Mouse (Mus musculus): ENCODE results near the gene Rad51b. TPM values are rescaled to one million over a fixed set of nuclear protein-coding genes. Genes with fewer than 3 reads are reported as not detected.

Rad51b gene
- total and polyA plus RNA-seq, 3 experiments = 6.5 to 8.6 (median 8.5) TPM

GRCm38 (mm10) chr12:79675440-79676176 is 378.5 kb downstream of the Rad51b start:
- H3K9me3 ChIP-seq (replicated peaks; ENCODE audit: low read length) = no peaks in the 10 kb centered on the region
- H3K27me3 ChIP-seq (replicated peaks) = no peaks in the 10 kb centered on the region
- DNase-seq (ENCODE audit: extremely low read depth) = no peak
- TF ChIP-seq ZC3H11A (IDR thresholded peaks at IDR 0.05; ENCODE audit: low read depth, low read length) (no peak), ETS1 (conservative IDR thresholded peaks at IDR 0.05; ENCODE audit: low read depth, low read length) (no peak), CTCF (conservative IDR thresholded peaks at IDR 0.05 in 1 of 2, IDR thresholded peaks at IDR 0.05 in 1 of 2; ENCODE audit: low read depth in 2 of 2, low read length in 2 of 2) (no peak), MEF2A (IDR thresholded peaks at IDR 0.05; ENCODE audit: borderline replicate concordance, low read depth, low read length) (no peak), NELFE (IDR thresholded peaks at IDR 0.05; ENCODE audit: low read depth, low read length) (no peak), ZMIZ1 (IDR thresholded peaks at IDR 0.05; ENCODE audit: low read depth, low read length) (no peak), NRF1 (IDR thresholded peaks at IDR 0.05; ENCODE audit: low read depth, low read length) (no peak), POLR2AphosphoS2 (IDR thresholded peaks at IDR 0.05; ENCODE audit: low read depth, low read length) (no peak), RCOR1 (conservative IDR thresholded peaks at IDR 0.05; ENCODE audit: low read depth, low read length) (no peak), KAT2A (IDR thresholded peaks at IDR 0.05; ENCODE audit: insufficient replicate concordance, low read length) (no peak), SIN3A (IDR thresholded peaks at IDR 0.05; ENCODE audit: low read length) (no peak)
- H3K79me2 ChIP-seq (replicated peaks; ENCODE audit: control insufficient read depth, extremely low read depth, insufficient read depth, poor library complexity, severe bottlenecking) = no peaks in the 10 kb centered on the region
- H3K4me2 ChIP-seq (ENCODE audit: insufficient read depth, low read depth, poor library complexity, severe bottlenecking) = no peak overlapping the region
- in situ Hi-C loops (cut with MboI; ENCODE audit: low pct_ligation_motif_present, low pct_unique_long_range_greater_than_20kb, low sequenced_read_pairs) (no loop called here), dilution Hi-C loops (cut with MboI; ENCODE audit: extremely low pct_ligation_motif_present, extremely low pct_unique_long_range_greater_than_20kb, low sequenced_read_pairs) (no loop called here)
- H3K36me3 ChIP-seq (replicated peaks in 1 of 2; ENCODE audit: control insufficient read depth in 1 of 2, insufficient read depth in 1 of 2, low read length in 1 of 2) = no peaks in the 10 kb centered on the region
- H3K9ac ChIP-seq (ENCODE audit: insufficient read depth, low read depth) = no peak overlapping the region
- H3K4me3 ChIP-seq (replicated peaks in 1 of 3; ENCODE audit: low read depth in 2 of 3, low read length in 2 of 3, poor library complexity in 1 of 3) = no peak overlapping the region
- H3K27ac ChIP-seq (ENCODE audit: insufficient read depth, low read depth) = no peak overlapping the region
- peaks cover 0 to 8% of the 10 kb centered on the region in 2 experiments; a peak in 2 of 4 replicates for H3K4me1 ChIP-seq (ENCODE audit: control insufficient read depth in 1 of 2, insufficient read depth in 2 of 2)

GRCm38 (mm10) chr12:79676251-79676650 is 379.2 kb downstream of the Rad51b start:
- dilution Hi-C loops (cut with MboI; ENCODE audit: extremely low pct_ligation_motif_present, extremely low pct_unique_long_range_greater_than_20kb, low sequenced_read_pairs) (no loop called here), in situ Hi-C loops (cut with MboI; ENCODE audit: low pct_ligation_motif_present, low pct_unique_long_range_greater_than_20kb, low sequenced_read_pairs) (no loop called here)
- Histone ChIP-seq H3K9me3 (replicated peaks; ENCODE audit: low read length) (no peaks in the 10 kb centered on the region), H3K27me3 (replicated peaks) (no peaks in the 10 kb centered on the region), H3K27ac (ENCODE audit: insufficient read depth, low read depth) (no peak overlapping the region), H3K9ac (ENCODE audit: insufficient read depth, low read depth) (no peak overlapping the region), H3K79me2 (replicated peaks; ENCODE audit: control insufficient read depth, extremely low read depth, insufficient read depth, poor library complexity, severe bottlenecking) (no peaks in the 10 kb centered on the region), H3K4me2 (ENCODE audit: insufficient read depth, low read depth, poor library complexity, severe bottlenecking) (no peak overlapping the region), H3K36me3 (replicated peaks in 1 of 2; ENCODE audit: control insufficient read depth in 1 of 2, insufficient read depth in 1 of 2, low read length in 1 of 2) (no peaks in the 10 kb centered on the region), H3K4me3 (replicated peaks in 1 of 3; ENCODE audit: low read depth in 2 of 3, low read length in 2 of 3, poor library complexity in 1 of 3) (no peak overlapping the region), H3K4me1 (ENCODE audit: control insufficient read depth in 1 of 2, insufficient read depth in 2 of 2) (peaks cover 0 to 8% of the 10 kb centered on the region in 2 experiments; a peak in 2 of 4 replicates)
- DNase-seq (ENCODE audit: extremely low read depth) = no peak
- TF ChIP-seq ELF1 (IDR thresholded peaks at IDR 0.05; ENCODE audit: low read depth, low read length) (no peak), HCFC1 (IDR thresholded peaks at IDR 0.05; ENCODE audit: low read depth, low read length) (no peak), ETS1 (conservative IDR thresholded peaks at IDR 0.05; ENCODE audit: low read depth, low read length) (no peak), TBP (conservative IDR thresholded peaks at IDR 0.05; ENCODE audit: low read depth, low read length) (no peak), SIN3A (IDR thresholded peaks at IDR 0.05; ENCODE audit: low read length) (no peak), MYC (IDR thresholded peaks at IDR 0.05; ENCODE audit: low read depth, low read length) (no peak), RAD21 (IDR thresholded peaks at IDR 0.05; ENCODE audit: low read depth, low read length) (no peak)
